Comparison of ENCODE assay signal across 8 mouse cellular contexts in genomic region chr7:3706343-3706934, GRCm38 (mm10). TPM values are rescaled to one million over a fixed set of nuclear protein-coding genes. Genes with fewer than 3 reads are reported as not detected.
DNase-seq lines count a peak whose midpoint lies in the region; ATAC-seq and TF ChIP-seq lines count a peak whose summit lies in the region.

No protein-coding gene starts in this region.

- no peak for TF ChIP-seq CTCF in lung, embryonic 14.5 days (IDR thresholded peaks at IDR 0.05; ENCODE audit: low read depth)
- no peak for TF ChIP-seq CTCF in left cerebral cortex, adult 2 months (IDR thresholded peaks at IDR 0.05)

- ATAC-seq in lung, embryonic 14.5 days (ENCODE audit: insufficient read depth), result no peak
- ATAC-seq in forebrain, embryonic 15.5 days (replicated peaks), result no peak
- no peak for ATAC-seq in liver, embryonic 12.5 days
- no peak for ATAC-seq in stomach, embryonic 14.5 days (ENCODE audit: insufficient number of reproducible peaks, insufficient read depth, low FRiP score, low read depth)
- no peak for ATAC-seq in activated CD4-positive, CD25-positive, alpha-beta regulatory T cell, adult 4 months

- DNase-seq in lung, embryonic 14.5 days, result no peak
- DNase-seq in lung, adult 18-20 months, result no peak
- DNase-seq in left cerebral cortex, adult 2 months (ENCODE audit: extremely low spot score in 1 of 2, low spot score in 2 of 2), result no peak
- DNase-seq in kidney, adult 8-10 months, result no peak

- 50% methylated on average over 11 of the region's 11 CpGs for WGBS in lung, embryonic 14.5 days
- WGBS in forebrain, embryonic 15.5 days, result 35% methylated on average over 11 of the region's 11 CpGs
- WGBS in liver, embryonic 12.5 days (ENCODE audit: insufficient replicate concordance), result 30% methylated on average over 11 of the region's 11 CpGs
- WGBS in stomach, embryonic 14.5 days, result 51% methylated on average over 11 of the region's 11 CpGs

- H3K27ac ChIP-seq in lung, embryonic 14.5 days (ENCODE audit: low read depth), result no peak overlapping the region
- H3K27ac ChIP-seq in forebrain, embryonic 15.5 days (replicated peaks), result no peak overlapping the region
- peak overlapping the region; percentile 95 for H3K27ac ChIP-seq in liver, embryonic 12.5 days
- 0 out of 2 replicates have a peak overlapping the region, but pooled peaks have one; percentile 52 for H3K27ac ChIP-seq in stomach, embryonic 14.5 days (ENCODE audit: low read length)
- no peak overlapping the region for H3K27ac ChIP-seq in left cerebral cortex, adult 2 months

- H3K9ac ChIP-seq in lung, embryonic 14.5 days, result peak overlapping the region; percentile 96
- H3K9ac ChIP-seq in forebrain, embryonic 15.5 days (replicated peaks), result 0 out of 2 replicates have a peak overlapping the region, but pooled peaks have one; percentile 73
- peak overlapping the region; percentile 94 for H3K9ac ChIP-seq in liver, embryonic 12.5 days
- H3K9ac ChIP-seq in stomach, embryonic 14.5 days (replicated peaks; ENCODE audit: low read depth, low read length), result peak overlapping the region; percentile 86; the same call in 1 of the 2 replicates

- intact Hi-C loops in left cerebral cortex, adult 2 months (cut with DNase I), result no loop called here

- H3K36me3 ChIP-seq in lung, embryonic 14.5 days (ENCODE audit: insufficient read depth), result peaks cover 40% of the 10 kb centered on the region
- H3K36me3 ChIP-seq in forebrain, embryonic 15.5 days, result peaks cover 22% of the 10 kb centered on the region
- peaks cover 41% of the 10 kb centered on the region for H3K36me3 ChIP-seq in liver, embryonic 12.5 days
- peaks cover 34% of the 10 kb centered on the region for H3K36me3 ChIP-seq in stomach, embryonic 14.5 days (ENCODE audit: control insufficient read depth, insufficient read depth, low read length)

- H3K4me1 ChIP-seq in lung, embryonic 14.5 days (ENCODE audit: insufficient read depth), result no peaks in the 10 kb centered on the region; the same call in 1 of the 2 replicates
- H3K4me1 ChIP-seq in forebrain, embryonic 15.5 days, result peaks cover 29% of the 10 kb centered on the region
- peaks cover 33% of the 10 kb centered on the region for H3K4me1 ChIP-seq in liver, embryonic 12.5 days
- peaks cover 9% of the 10 kb centered on the region for H3K4me1 ChIP-seq in stomach, embryonic 14.5 days (ENCODE audit: control insufficient read depth, insufficient read depth, low read length)

- H3K4me3 ChIP-seq in lung, embryonic 14.5 days (ENCODE audit: low read depth, low read length), result peak overlapping the region; percentile 82
- H3K4me3 ChIP-seq in forebrain, embryonic 15.5 days, result peak overlapping the region; percentile 85
- H3K4me3 ChIP-seq in liver, embryonic 12.5 days, result peak overlapping the region; percentile 91
- H3K4me3 ChIP-seq in stomach, embryonic 14.5 days (ENCODE audit: low read depth, low read length), result peak overlapping the region; percentile 80
- H3K4me3 ChIP-seq in left cerebral cortex, adult 2 months, result no peak overlapping the region

- peak overlapping the region; percentile 87 for H3K4me2 ChIP-seq in lung, embryonic 14.5 days
- peak overlapping the region; percentile 79 for H3K4me2 ChIP-seq in forebrain, embryonic 15.5 days (replicated peaks)
- peak overlapping the region; percentile 76 for H3K4me2 ChIP-seq in liver, embryonic 12.5 days
- H3K4me2 ChIP-seq in stomach, embryonic 14.5 days (replicated peaks; ENCODE audit: low read depth, low read length), result peak overlapping the region; percentile 88

- H3K27me3 ChIP-seq in lung, embryonic 14.5 days (ENCODE audit: insufficient read depth, low read length), result no peaks in the 10 kb centered on the region
- H3K27me3 ChIP-seq in forebrain, embryonic 15.5 days, result no peaks in the 10 kb centered on the region
- H3K27me3 ChIP-seq in liver, embryonic 12.5 days (replicated peaks), result no peaks in the 10 kb centered on the region
- H3K27me3 ChIP-seq in stomach, embryonic 14.5 days (ENCODE audit: control insufficient read depth, insufficient read depth, low read length), result no peaks in the 10 kb centered on the region

- no peaks in the 10 kb centered on the region for H3K9me3 ChIP-seq in lung, embryonic 14.5 days (ENCODE audit: low read depth, low read length)
- no peaks in the 10 kb centered on the region for H3K9me3 ChIP-seq in forebrain, embryonic 15.5 days
- H3K9me3 ChIP-seq in liver, embryonic 12.5 days (replicated peaks), result no peaks in the 10 kb centered on the region
- no peaks in the 10 kb centered on the region for H3K9me3 ChIP-seq in stomach, embryonic 14.5 days (ENCODE audit: control insufficient read depth, low read depth, low read length)

RNA-seq across cellular contexts. Expression of gene Rps9, which starts 2.6 kb away (rescaled TPM):
- polyA plus RNA-seq in lung, embryonic 14.5 days (2014; fragmentation: Nextera tagmentation; extraction: Ambion mirVana), result 1,609 and 1,625 TPM in 2 replicates
- polyA plus RNA-seq in forebrain, embryonic 15.5 days (2015; fragmentation: Nextera tagmentation; extraction: Ambion mirVana), result 995 and 1,054 TPM in 2 replicates
- polyA plus RNA-seq in liver, embryonic 12.5 days (2016; fragmentation: Nextera tagmentation; extraction: Ambion mirVana), result 1,310 and 1,334 TPM in 2 replicates
- polyA plus RNA-seq in stomach, embryonic 14.5 days (2014; fragmentation: Nextera tagmentation; extraction: Ambion mirVana), result 1,552 and 1,583 TPM in 2 replicates
- total RNA-seq in left cerebral cortex, adult 2 months (2021), result 100 to 1,000 TPM; 325 to 326 TPM
- 1,000 to 10,000 TPM; 4,746 to 5,361 TPM for polyA plus RNA-seq in activated CD4-positive, CD25-positive, alpha-beta regulatory T cell, adult 4 months (2017; shearing (Covaris generic))

RNA-seq across cellular contexts. Expression of gene Mboat7, which starts 13.1 kb away (rescaled TPM):
- 38.0 and 44.2 TPM in 2 replicates for polyA plus RNA-seq in lung, embryonic 14.5 days (2014; fragmentation: Nextera tagmentation; extraction: Ambion mirVana)
- polyA plus RNA-seq in forebrain, embryonic 15.5 days (2015; fragmentation: Nextera tagmentation; extraction: Ambion mirVana), result 54.8 and 66.7 TPM in 2 replicates
- polyA plus RNA-seq in liver, embryonic 12.5 days (2016; fragmentation: Nextera tagmentation; extraction: Ambion mirVana), result 24.9 and 27.5 TPM in 2 replicates
- polyA plus RNA-seq in stomach, embryonic 14.5 days (2014; fragmentation: Nextera tagmentation; extraction: Ambion mirVana), result 36.8 and 40.4 TPM in 2 replicates
- 100 to 1,000 TPM; 235 to 238 TPM for total RNA-seq in left cerebral cortex, adult 2 months (2021)
- polyA plus RNA-seq in activated CD4-positive, CD25-positive, alpha-beta regulatory T cell, adult 4 months (2017; shearing (Covaris generic)), result 10 to 100 TPM; 13.8 to 27.6 TPM

RNA-seq across cellular contexts. Expression of gene Pirb, which starts 13.8 kb away (rescaled TPM):
- 0.91 and 1.2 TPM in 2 replicates for polyA plus RNA-seq in lung, embryonic 14.5 days (2014; fragmentation: Nextera tagmentation; extraction: Ambion mirVana)
- polyA plus RNA-seq in forebrain, embryonic 15.5 days (2015; fragmentation: Nextera tagmentation; extraction: Ambion mirVana), result 0.27 and 0.33 TPM in 2 replicates
- 0.91 and 0.94 TPM in 2 replicates for polyA plus RNA-seq in liver, embryonic 12.5 days (2016; fragmentation: Nextera tagmentation; extraction: Ambion mirVana)
- 0.80 and 1.2 TPM in 2 replicates for polyA plus RNA-seq in stomach, embryonic 14.5 days (2014; fragmentation: Nextera tagmentation; extraction: Ambion mirVana)
- total RNA-seq in left cerebral cortex, adult 2 months (2021), result under 1 TPM; 0.16 to 0.25 TPM
- under 1 TPM in 1 of 2 experiments, not detected in 1; 0.61 TPM for polyA plus RNA-seq in activated CD4-positive, CD25-positive, alpha-beta regulatory T cell, adult 4 months (2017; shearing (Covaris generic))

RNA-seq across cellular contexts. Expression of gene Tsen34, which starts 13.8 kb away (rescaled TPM):
- polyA plus RNA-seq in lung, embryonic 14.5 days (2014; fragmentation: Nextera tagmentation; extraction: Ambion mirVana), result 277 and 290 TPM in 2 replicates
- 247 and 254 TPM in 2 replicates for polyA plus RNA-seq in forebrain, embryonic 15.5 days (2015; fragmentation: Nextera tagmentation; extraction: Ambion mirVana)
- 59.0 and 60.3 TPM in 2 replicates for polyA plus RNA-seq in liver, embryonic 12.5 days (2016; fragmentation: Nextera tagmentation; extraction: Ambion mirVana)
- polyA plus RNA-seq in stomach, embryonic 14.5 days (2014; fragmentation: Nextera tagmentation; extraction: Ambion mirVana), result 223 and 240 TPM in 2 replicates
- 10 to 100 TPM; 77.0 to 79.0 TPM for total RNA-seq in left cerebral cortex, adult 2 months (2021)
- 10 to 100 TPM in 1 of 2 experiments, 1 to 10 TPM in 1; 7.5 to 10.4 TPM for polyA plus RNA-seq in activated CD4-positive, CD25-positive, alpha-beta regulatory T cell, adult 4 months (2017; shearing (Covaris generic))

RNA-seq across cellular contexts. Expression of gene Tmc4, which starts 29.1 kb away (rescaled TPM):
- 16.1 and 17.3 TPM in 2 replicates for polyA plus RNA-seq in lung, embryonic 14.5 days (2014; fragmentation: Nextera tagmentation; extraction: Ambion mirVana)
- 2.6 and 3.1 TPM in 2 replicates for polyA plus RNA-seq in forebrain, embryonic 15.5 days (2015; fragmentation: Nextera tagmentation; extraction: Ambion mirVana)
- polyA plus RNA-seq in liver, embryonic 12.5 days (2016; fragmentation: Nextera tagmentation; extraction: Ambion mirVana), result 6.9 and 8.1 TPM in 2 replicates
- 61.8 and 67.3 TPM in 2 replicates for polyA plus RNA-seq in stomach, embryonic 14.5 days (2014; fragmentation: Nextera tagmentation; extraction: Ambion mirVana)
- 10 to 100 TPM in 1 of 2 experiments, 1 to 10 TPM in 1; 7.4 to 14.6 TPM for total RNA-seq in left cerebral cortex, adult 2 months (2021)
- 1 to 10 TPM; 4.1 to 9.2 TPM for polyA plus RNA-seq in activated CD4-positive, CD25-positive, alpha-beta regulatory T cell, adult 4 months (2017; shearing (Covaris generic))

Comparison
In these comparisons a context has a peak if more than half of its experiments do, and no peak if none do; other contexts are left out.
1. H3K27ac ChIP-seq: peak in liver, embryonic 12.5 days (single experiment) and stomach, embryonic 14.5 days (single experiment); none in lung, embryonic 14.5 days (single experiment), forebrain, embryonic 15.5 days (single experiment) and left cerebral cortex, adult 2 months (single experiment).
2. Peak in every context shown above with its lines, with median percentiles within 50 percentile points of each other: H3K4me2 ChIP-seq and H3K9ac ChIP-seq.